Mouse (Mus musculus) fat pad, adult 2 months (tissue): ENCODE results near the gene Nxn.

ENCODE experiments used
- DNase-seq: peaks from one replicate; pipeline ENCODE4 v3.0.0-alpha.2; 2011; ENCODE audit warnings: low read depth, low spot score; ENCODE audit errors: extremely low read depth

Nxn gene

DNA sequence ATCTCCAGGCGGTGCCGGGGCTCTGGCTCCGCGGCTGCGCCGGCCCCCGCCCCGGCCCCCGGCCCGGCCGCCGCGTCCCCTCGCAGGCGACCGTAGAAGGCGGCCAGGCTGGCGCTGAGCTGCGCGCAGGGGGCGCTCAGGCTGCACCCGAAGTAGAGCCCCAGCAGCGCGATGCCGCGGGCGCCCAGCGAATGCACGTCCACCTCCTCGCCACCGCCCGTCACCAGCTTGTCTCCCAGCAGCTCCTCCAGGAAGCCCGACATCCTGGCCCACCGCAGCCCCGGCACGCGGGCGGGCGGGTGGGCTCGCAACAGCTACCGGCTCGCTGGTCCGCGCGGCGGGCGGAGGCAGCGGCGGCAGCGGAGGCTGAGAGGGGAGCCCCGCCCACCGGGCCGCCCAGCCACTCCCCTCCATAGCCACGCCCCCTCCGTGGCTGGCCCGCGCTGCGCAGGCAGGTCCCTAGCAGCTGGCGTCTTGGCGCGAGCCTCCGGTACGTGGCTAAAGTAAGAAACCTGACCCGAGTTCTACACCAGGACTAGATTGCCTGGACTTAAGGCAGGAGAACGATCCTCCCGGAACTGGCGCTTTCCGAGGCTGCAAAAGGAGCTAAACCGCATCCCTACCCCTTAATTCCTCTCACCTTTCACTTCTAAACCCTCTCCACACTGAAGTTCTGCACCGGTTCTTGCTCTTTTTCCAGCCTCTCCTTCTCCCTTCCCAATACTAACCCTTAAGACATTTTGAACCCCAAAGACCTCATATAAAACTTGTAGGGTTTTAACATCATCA is at the start of gene Nxn:
Gene Nxn (minus strand): TSS at position 343 of the 789 bp plus-strand sequence.
- DNase-seq: no peak

- DNase-seq: no peak
These were observed 47.3 kb upstream of the Nxn start for GRCm38 (mm10) chr11:76446251-76446650.

DNA sequence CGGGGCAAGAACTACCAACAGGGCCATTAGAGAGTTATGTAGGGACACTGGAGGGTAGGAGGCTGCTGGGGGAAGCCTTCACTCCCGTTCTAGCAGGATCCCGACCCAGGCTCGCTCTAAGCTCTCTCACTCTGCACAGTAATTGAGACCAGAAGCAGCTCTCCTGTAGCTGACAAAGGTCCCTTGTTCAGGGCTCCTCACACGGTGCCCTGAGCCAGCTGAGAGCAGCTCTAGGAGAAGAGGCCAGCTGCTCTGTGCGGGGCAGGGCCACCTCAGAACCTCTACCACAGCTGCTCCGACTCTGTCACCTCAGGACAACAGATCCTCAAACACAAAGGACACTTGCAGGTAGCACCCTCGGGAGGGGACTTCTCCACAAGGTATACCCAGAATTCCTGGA is 46.5 kb upstream of the Nxn start:
- no peak for DNase-seq

- DNase-seq: no peak
These were observed 40.7 kb upstream of the Nxn start for GRCm38 (mm10) chr11:76439666-76440065.

- no peak for DNase-seq
These were observed 38.0 kb upstream of the Nxn start for GRCm38 (mm10) chr11:76436864-76437437.

DNA sequence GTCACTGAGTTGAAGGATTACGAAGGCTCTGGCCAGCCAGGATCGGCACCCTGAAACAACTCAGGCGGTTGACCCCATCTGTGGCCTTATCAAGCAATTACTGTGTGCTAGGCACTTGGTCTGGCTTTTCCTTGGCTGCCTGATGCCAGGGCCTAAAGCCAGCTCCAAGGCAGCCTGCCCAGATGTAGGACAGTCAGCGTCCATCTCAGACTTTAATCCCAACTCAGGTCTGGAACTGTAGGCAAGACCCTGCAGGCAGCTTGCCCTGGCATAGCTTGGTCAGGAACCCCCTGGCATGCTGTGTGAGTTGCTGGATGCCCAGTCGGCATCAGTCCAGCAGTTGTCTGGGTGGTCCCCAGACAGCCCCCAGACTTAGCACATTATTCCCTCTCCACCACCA is 37.1 kb upstream of the Nxn start:
- no peak for DNase-seq

DNA sequence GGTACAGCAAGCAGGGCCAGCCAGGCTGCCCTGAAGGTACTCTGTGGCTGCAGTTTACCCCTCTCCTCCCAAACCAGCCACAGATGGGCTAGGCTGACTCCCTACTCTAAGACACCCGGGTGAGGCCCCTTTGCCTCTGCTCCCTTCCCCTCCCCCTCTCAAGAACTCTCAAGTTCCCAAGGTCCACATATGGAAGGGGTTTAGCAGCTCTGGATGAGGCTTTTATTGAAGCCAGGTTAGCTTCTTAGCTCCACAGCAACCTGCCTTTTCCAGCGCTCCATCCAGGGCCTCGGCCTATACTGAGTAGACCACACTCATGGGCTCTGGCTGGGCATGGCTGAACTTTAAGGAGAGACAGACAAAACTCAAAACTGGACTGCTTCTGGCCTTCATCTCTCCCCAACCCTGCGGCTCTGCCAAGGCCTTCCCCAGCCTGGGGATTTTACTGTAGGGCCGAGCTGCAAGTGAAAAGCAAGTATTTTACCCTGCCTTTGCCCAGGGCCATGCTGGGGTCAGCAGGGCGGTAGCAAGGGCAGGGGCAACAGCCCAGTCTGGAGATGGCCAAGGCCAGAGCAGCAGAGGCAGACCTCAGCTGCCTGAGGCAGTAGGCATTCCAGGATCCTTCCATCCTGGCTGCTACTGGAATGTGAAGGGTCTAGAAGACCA is 31.2 kb upstream of the Nxn start:
- no peak for DNase-seq

DNA sequence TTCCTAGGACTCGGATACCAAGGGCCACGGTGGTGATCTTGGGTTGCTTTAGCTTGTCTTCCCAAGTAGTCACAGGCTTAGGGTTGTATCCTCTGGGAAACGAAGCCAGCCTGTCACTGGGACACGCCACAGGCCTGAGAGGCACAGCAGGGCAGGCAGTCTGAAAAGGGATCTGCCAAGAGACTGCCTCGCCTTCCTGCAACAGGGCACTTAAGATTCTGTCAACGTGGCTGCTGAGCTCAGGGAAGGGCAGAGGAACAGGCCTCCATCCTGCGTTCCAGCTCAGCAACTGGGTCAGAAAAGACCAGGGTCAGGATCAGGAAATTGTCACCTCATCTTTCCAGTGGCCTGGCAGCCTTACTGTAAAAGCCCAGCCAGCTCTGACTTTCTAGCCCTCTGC is 30.6 kb upstream of the Nxn start:
- DNase-seq: no peak

DNA sequence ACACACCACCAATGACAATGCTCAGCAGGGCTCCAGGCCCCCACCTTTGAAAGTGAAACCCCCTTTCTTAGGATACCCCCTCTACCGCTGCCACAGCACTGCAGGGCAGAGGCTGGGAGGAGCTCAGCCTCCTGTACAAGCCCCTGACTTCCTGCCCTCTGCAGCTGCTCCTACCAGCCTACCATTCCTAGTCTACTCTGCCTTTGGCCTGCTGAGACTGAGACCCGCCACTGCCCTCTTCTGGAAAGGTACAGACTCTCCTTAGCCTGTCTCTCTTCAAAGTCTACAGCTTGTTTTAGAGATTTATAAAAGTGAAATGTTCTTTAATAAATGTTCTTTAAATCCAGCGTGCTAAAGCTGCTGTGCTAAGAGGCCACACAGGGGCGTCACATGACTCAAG is 30.1 kb upstream of the Nxn start:
- DNase-seq: no peak

- DNase-seq: no peak
These were observed 28.8 kb upstream of the Nxn start for GRCm38 (mm10) chr11:76427781-76428180.

DNA sequence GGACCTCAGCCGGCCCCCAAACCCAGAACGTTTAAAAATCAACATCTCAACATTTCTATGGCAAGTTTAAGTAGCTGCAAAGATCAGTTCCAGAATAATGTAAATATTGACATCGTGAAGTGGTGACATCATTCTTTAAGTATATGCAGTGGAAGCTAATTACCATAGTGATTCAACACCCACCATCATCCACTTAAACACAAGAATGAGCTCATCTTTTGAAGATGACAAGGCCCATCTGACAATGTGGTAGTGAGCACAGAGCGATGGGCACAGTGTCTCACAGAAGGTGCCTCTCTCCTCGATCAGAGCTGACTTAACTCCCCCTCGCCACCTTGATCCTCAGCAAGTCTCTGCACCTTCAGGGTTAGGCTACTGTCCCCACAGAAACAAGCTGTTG is 26.8 kb upstream of the Nxn start:
- no peak for DNase-seq

GRCm38 (mm10) chr11:76420896-76421295 is 22.0 kb upstream of the Nxn start:
- no peak for DNase-seq

DNA sequence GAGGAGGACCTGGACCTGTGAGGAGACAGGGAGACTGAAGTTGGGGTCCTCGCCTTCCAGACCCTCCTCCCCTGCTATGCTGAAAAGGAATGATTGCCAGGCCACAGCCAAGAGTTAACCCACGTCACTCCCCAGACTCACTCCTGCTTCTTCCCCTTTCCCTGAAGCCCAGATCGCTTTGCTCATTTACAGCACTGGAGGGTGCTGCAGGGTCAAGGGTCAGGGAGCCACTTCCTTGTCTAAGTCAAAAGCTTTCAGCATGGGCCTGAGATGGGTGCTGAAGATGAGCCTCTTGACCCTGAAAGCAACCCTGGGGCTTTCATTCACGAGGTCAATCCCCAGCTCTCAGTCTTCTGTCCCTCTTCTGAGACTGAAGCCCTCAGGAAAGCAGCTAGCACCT is 20.2 kb upstream of the Nxn start:
- DNase-seq: no peak

- DNase-seq: no peak
These were observed 19.5 kb upstream of the Nxn start for GRCm38 (mm10) chr11:76418423-76418822.

GRCm38 (mm10) chr11:76415985-76416384 is 17.0 kb upstream of the Nxn start:
- DNase-seq: no peak

- peak; percentile 86 for DNase-seq
These were observed 16.1 kb upstream of the Nxn start for GRCm38 (mm10) chr11:76415001-76415400.

GRCm38 (mm10) chr11:76413202-76413601 is 14.3 kb upstream of the Nxn start:
- no peak for DNase-seq

GRCm38 (mm10) chr11:76410826-76411225 is 11.9 kb upstream of the Nxn start:
- DNase-seq: no peak

DNA sequence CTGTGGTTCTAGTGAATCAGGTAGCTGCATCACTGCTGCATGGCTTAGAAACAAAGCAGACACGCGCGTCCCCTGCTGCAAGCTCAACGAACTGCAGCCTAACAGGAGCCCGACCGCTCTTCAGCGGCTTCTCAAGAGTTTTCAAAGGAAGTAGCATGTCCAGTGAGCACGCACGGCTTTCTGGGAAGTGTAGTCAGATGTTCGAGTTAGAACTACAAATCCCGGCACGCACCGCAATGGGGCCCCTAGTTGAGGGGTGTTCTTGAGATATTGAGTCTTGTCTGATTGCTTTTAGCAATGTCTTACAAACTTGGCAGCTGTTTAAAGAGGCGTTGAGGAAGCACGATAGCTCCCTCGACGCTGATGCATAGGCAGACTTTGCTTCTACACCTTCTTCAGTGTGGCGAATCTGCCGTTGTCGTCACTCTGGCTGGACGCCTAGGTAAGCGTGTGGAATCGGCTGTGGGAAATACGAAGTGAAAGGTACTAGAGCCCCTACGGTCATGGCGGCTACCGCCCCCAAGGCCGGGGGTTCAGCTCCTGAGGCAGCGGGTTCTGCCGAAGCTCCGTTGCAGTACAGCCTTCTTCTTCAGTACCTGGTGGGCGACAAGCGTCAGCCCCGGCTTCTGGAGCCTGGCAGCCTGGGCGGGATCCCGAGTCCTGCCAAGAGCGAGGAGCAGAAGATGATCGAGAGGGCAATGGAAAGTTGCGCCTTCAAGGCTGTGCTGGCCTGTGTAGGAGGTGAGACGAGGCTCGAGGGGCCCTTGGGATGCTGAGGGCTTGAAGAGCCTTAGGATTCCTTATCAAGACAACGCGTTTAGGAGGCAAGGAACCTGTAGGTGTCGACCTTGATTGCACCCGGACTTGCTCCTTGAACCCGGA is 8.0 kb upstream of the Nxn start, which contains the start of gene Timm22:
Gene Timm22 (plus strand): TSS at position 251 of the 882 bp plus-strand sequence.
- DNase-seq: peak; percentile 83

GRCm38 (mm10) chr11:76405626-76406264 is 6.8 kb upstream of the Nxn start:
- no peak for DNase-seq

GRCm38 (mm10) chr11:76405113-76405512 is 6.2 kb upstream of the Nxn start:
- no peak for DNase-seq
